ENCODE assay signal across 14 mouse cellular contexts in genomic region chr7:107504761-107505712, GRCm38 (mm10).
DNase-seq lines count a peak whose midpoint lies in the region; ATAC-seq and TF ChIP-seq lines count a peak whose summit lies in the region.
"Had no signal": no experiment of that assay in that cellular context is flagged by ENCODE, and none has a peak within 500 bp of the region (broad histone marks: within the 10 kb centered on the region; RNA-seq: fewer than 3 reads in every experiment).

No protein-coding gene starts in this region.

- no peaks in the 10 kb centered on the region for H3K36me3 ChIP-seq in intestine, postnatal 0 days (ENCODE audit: control insufficient read depth, insufficient read depth)
- H3K36me3 ChIP-seq: limb, embryonic 15.5 days; neural tube, embryonic 12.5 days had no signal

- no peak for TF ChIP-seq CTCF in cerebellum, adult 2 months (IDR thresholded peaks at IDR 0.05; ENCODE audit: borderline replicate concordance, insufficient read depth, low read depth, low read length)
- TF ChIP-seq CTCF in layer of hippocampus, adult 2 months (conservative IDR thresholded peaks at IDR 0.05) = peak; percentile 16; the same call in 1 of the 2 replicates
- TF ChIP-seq CTCF in intestine, postnatal 0 days (IDR thresholded peaks at IDR 0.05; ENCODE audit: low read depth) = no peak

- WGBS in cerebellum, adult 2 months = 36% methylated on average over 5 of the region's 5 CpGs
- 62% methylated on average over 5 of the region's 5 CpGs for WGBS in intestine, postnatal 0 days

- H3K27ac ChIP-seq in cerebellum, adult 2 months (ENCODE audit: insufficient read depth, low read length) = 0 out of 2 replicates have a peak overlapping the region, but pooled peaks have one; percentile 3
- H3K27ac ChIP-seq in layer of hippocampus, adult 2 months = 0 out of 2 replicates have a peak overlapping the region, but pooled peaks have one; percentile 16
- H3K27ac ChIP-seq in intestine, postnatal 0 days (ENCODE audit: low read depth, low read length) = no peak overlapping the region
- H3K27ac ChIP-seq: limb, embryonic 15.5 days; neural tube, embryonic 12.5 days had no signal

- no peak overlapping the region for H3K4me3 ChIP-seq in cerebellum, adult 2 months (replicated peaks; ENCODE audit: insufficient read depth, low read depth, low read length)
- H3K4me3 ChIP-seq in layer of hippocampus, adult 2 months = no peak overlapping the region
- H3K4me3 ChIP-seq in intestine, postnatal 0 days (ENCODE audit: low read depth, low read length) = no peak overlapping the region
- H3K4me3 ChIP-seq: limb, embryonic 15.5 days; neural tube, embryonic 12.5 days had no signal

- TF ChIP-seq POLR2A in cerebellum, adult 2 months (IDR thresholded peaks at IDR 0.05; ENCODE audit: borderline replicate concordance, insufficient read depth, low read length) = no peak

- DNase-seq in cerebellum, adult 2 months = peak in 1 of 2 experiments; percentile 39
- DNase-seq in cerebellum, postnatal 36 days = no peak
- no peak for DNase-seq in layer of hippocampus, adult 2 months (ENCODE audit: low spot score in 2 of 2)
- no peak for DNase-seq in layer of hippocampus, postnatal 36 days
- peak; percentile 31 for DNase-seq in testis, postnatal 14 days (ENCODE audit: low spot score)
- no peak for DNase-seq in testis, postnatal 10 days (ENCODE audit: low spot score)
- DNase-seq: adrenal gland, adult 2 months; heart, postnatal 36 days; kidney, adult 8-10 months; lung, embryonic 14.5 days had no signal

- no peak for ATAC-seq in intestine, postnatal 0 days
- no peak for ATAC-seq in megakaryocyte, adult 5-6 weeks (ENCODE audit: poor library complexity, severe bottlenecking)

- H3K4me2 ChIP-seq in intestine, postnatal 0 days (replicated peaks; ENCODE audit: low read depth) = no peak overlapping the region
- H3K4me2 ChIP-seq: limb, embryonic 15.5 days; lung, embryonic 14.5 days; neural tube, embryonic 12.5 days had no signal

- no peak overlapping the region for H3K9ac ChIP-seq in intestine, postnatal 0 days (ENCODE audit: low read depth, low read length)
- H3K9ac ChIP-seq: limb, embryonic 15.5 days; lung, embryonic 14.5 days; neural tube, embryonic 12.5 days had no signal

- H3K4me1 ChIP-seq in cerebellum, adult 2 months (ENCODE audit: control insufficient read depth, insufficient read depth, low read length) = peaks cover 15% of the 10 kb centered on the region; the same call in 1 of the 2 replicates
- H3K4me1 ChIP-seq in intestine, postnatal 0 days (replicated peaks; ENCODE audit: control insufficient read depth, insufficient read depth, low read length) = no peaks in the 10 kb centered on the region
- H3K4me1 ChIP-seq: limb, embryonic 15.5 days; neural tube, embryonic 12.5 days had no signal

- H3K27me3 ChIP-seq in cerebellum, adult 2 months (ENCODE audit: control insufficient read depth, insufficient read depth, low read length) = no peaks in the 10 kb centered on the region
- no peaks in the 10 kb centered on the region for H3K27me3 ChIP-seq in intestine, postnatal 0 days (replicated peaks; ENCODE audit: control insufficient read depth, insufficient read depth, low read length)
- H3K27me3 ChIP-seq: limb, embryonic 15.5 days; neural tube, embryonic 12.5 days had no signal

- no peaks in the 10 kb centered on the region for H3K9me3 ChIP-seq in intestine, postnatal 0 days (ENCODE audit: control insufficient read depth)
- H3K9me3 ChIP-seq: limb, embryonic 15.5 days; neural tube, embryonic 12.5 days had no signal
